24 mouse cellular contexts compared by ENCODE assay signal in genomic region chr6:41177152-41177551, GRCm38 (mm10).
A peak's percentile ranks its signal among the peaks of the same experiment; 100 is the strongest.
DNase-seq lines count a peak whose midpoint lies in the region; ATAC-seq and TF ChIP-seq lines count a peak whose summit lies in the region.
"Had no signal": no experiment of that assay in that cellular context is flagged by ENCODE, and none has a peak within 500 bp of the region (broad histone marks: within the 10 kb centered on the region; RNA-seq: fewer than 3 reads in every experiment).

No protein-coding gene starts in this region.

- no peak for TF ChIP-seq EP300 in liver, embryonic 14.5 days (IDR thresholded peaks at IDR 0.05; ENCODE audit: low read depth)

- H3K36me3 ChIP-seq in liver, embryonic 14.5 days (replicated peaks; ENCODE audit: control insufficient read depth, insufficient read depth, low read depth): no peaks in the 10 kb centered on the region
- H3K36me3 ChIP-seq in hindbrain, embryonic 16.5 days (ENCODE audit: control insufficient read depth, insufficient read depth, low read length): no peaks in the 10 kb centered on the region
- H3K36me3 ChIP-seq: embryonic facial prominence, embryonic 10.5 days; hindbrain, embryonic 15.5 days; stomach, embryonic 15.5 days had no signal

- peaks cover 17 to 28% of the 10 kb centered on the region in 2 experiments for H3K4me1 ChIP-seq in liver, embryonic 14.5 days (replicated peaks; ENCODE audit: control insufficient read depth in 2 of 2, insufficient read depth in 2 of 2, low read length in 1 of 2)
- H3K4me1 ChIP-seq in hindbrain, embryonic 16.5 days (ENCODE audit: control insufficient read depth, insufficient read depth, low read depth, low read length): no peaks in the 10 kb centered on the region
- H3K4me1 ChIP-seq: embryonic facial prominence, embryonic 10.5 days; hindbrain, embryonic 15.5 days; stomach, embryonic 15.5 days had no signal

- DNase-seq in thymus, postnatal 0 days (ENCODE audit: low spot score): peak; percentile 26
- DNase-seq in thymus, postnatal 36 days: no peak
- DNase-seq in liver, embryonic 14.5 days (ENCODE audit: low read depth in 3 of 3, low spot score in 3 of 3): peak; percentile 47 to 65 (median 48)
- DNase-seq in naive thymus-derived CD4-positive, alpha-beta T cell, adult 2 months (ENCODE audit: low read depth): peak; percentile 55
- no peak for DNase-seq in left cerebral cortex, adult 8-10 months (ENCODE audit: low spot score in 2 of 2)
- DNase-seq in frontal cortex, postnatal 10 days (ENCODE audit: low spot score in 2 of 2): no peak
- DNase-seq: adrenal gland, adult 8-10 months; cerebellum, adult 18-20 months; cerebellum, postnatal 36 days; gastrocnemius, postnatal 10 days; heart, adult 2 months; heart, postnatal 36 days; kidney, adult 18-20 months; kidney, postnatal 10 days; layer of hippocampus, postnatal 36 days; retina, postnatal 1 day; thymus, postnatal 25 days had no signal

- H3K27me3 ChIP-seq in liver, embryonic 14.5 days (ENCODE audit: control insufficient read depth, insufficient read depth, low read length): no peaks in the 10 kb centered on the region
- H3K27me3 ChIP-seq in hindbrain, embryonic 16.5 days (replicated peaks; ENCODE audit: control insufficient read depth, insufficient read depth, low read length): no peaks in the 10 kb centered on the region
- H3K27me3 ChIP-seq: hindbrain, embryonic 15.5 days; megakaryocyte, embryonic 14.5 days; stomach, embryonic 15.5 days had no signal

- no peak overlapping the region for H3K9ac ChIP-seq in liver, embryonic 14.5 days (replicated peaks)
- no peak overlapping the region for H3K9ac ChIP-seq in hindbrain, embryonic 16.5 days (ENCODE audit: low read depth, low read length)
- H3K9ac ChIP-seq: hindbrain, embryonic 15.5 days; stomach, embryonic 15.5 days had no signal

- H3K4me2 ChIP-seq in liver, embryonic 14.5 days (ENCODE audit: low read depth): 0 out of 2 replicates have a peak overlapping the region, but pooled peaks have one; percentile 13
- H3K4me2 ChIP-seq in hindbrain, embryonic 16.5 days (ENCODE audit: low read length): no peak overlapping the region
- H3K4me2 ChIP-seq: hindbrain, embryonic 15.5 days; stomach, embryonic 15.5 days had no signal

- H3K27ac ChIP-seq in liver, embryonic 14.5 days: peak overlapping the region; percentile 8; the same call in 1 of the 2 replicates
- no peak overlapping the region for H3K27ac ChIP-seq in hindbrain, embryonic 16.5 days (ENCODE audit: low read depth, low read length)
- H3K27ac ChIP-seq: embryonic facial prominence, embryonic 10.5 days; heart, adult 2 months; hindbrain, embryonic 15.5 days; stomach, embryonic 15.5 days had no signal

- H3K9me3 ChIP-seq in liver, embryonic 14.5 days (ENCODE audit: control insufficient read depth, low read length): no peaks in the 10 kb centered on the region
- H3K9me3 ChIP-seq in hindbrain, embryonic 16.5 days (ENCODE audit: control insufficient read depth, low read length): no peaks in the 10 kb centered on the region
- H3K9me3 ChIP-seq: embryonic facial prominence, embryonic 10.5 days; hindbrain, embryonic 15.5 days; megakaryocyte, embryonic 14.5 days; stomach, embryonic 15.5 days had no signal

- no peak overlapping the region for H3K4me3 ChIP-seq in liver, embryonic 14.5 days (ENCODE audit: insufficient read depth in 1 of 2, low read depth in 2 of 2, low read length in 2 of 2)
- H3K4me3 ChIP-seq in hindbrain, embryonic 16.5 days (ENCODE audit: low read length): no peak overlapping the region
- H3K4me3 ChIP-seq: embryonic facial prominence, embryonic 10.5 days; heart, adult 2 months; hindbrain, embryonic 15.5 days; megakaryocyte, embryonic 14.5 days; stomach, embryonic 15.5 days had no signal

- no peak for TF ChIP-seq CTCF in liver, embryonic 14.5 days (IDR thresholded peaks at IDR 0.05; ENCODE audit: low read depth)

- ATAC-seq in common myeloid progenitor, adult 5-6 weeks (replicated peaks; ENCODE audit: low read depth, poor library complexity, severe bottlenecking): peak; percentile 42; the same call in 1 of the 2 replicates
- peak; percentile 88 for ATAC-seq in liver, embryonic 14.5 days (ENCODE audit: insufficient read depth)
- ATAC-seq in hindbrain, embryonic 16.5 days: no peak
- ATAC-seq: midbrain, embryonic 16.5 days had no signal

- 34% methylated on average over 3 of the region's 3 CpGs for WGBS in liver, embryonic 14.5 days (ENCODE audit: insufficient replicate concordance)
- 89% methylated on average over 3 of the region's 3 CpGs for WGBS in hindbrain, embryonic 16.5 days

Comparison
In these comparisons a context has a peak if more than half of its experiments do, and no peak if none do; other contexts are left out.
1. DNase-seq: peak in thymus, postnatal 0 days (single experiment), liver, embryonic 14.5 days (3 of 3) and naive thymus-derived CD4-positive, alpha-beta T cell, adult 2 months (single experiment); none in thymus, postnatal 36 days (0 of 2), left cerebral cortex, adult 8-10 months (0 of 2) and frontal cortex, postnatal 10 days (0 of 2).